8 mouse cellular contexts compared by ENCODE assay signal in the genomic region with DNA sequence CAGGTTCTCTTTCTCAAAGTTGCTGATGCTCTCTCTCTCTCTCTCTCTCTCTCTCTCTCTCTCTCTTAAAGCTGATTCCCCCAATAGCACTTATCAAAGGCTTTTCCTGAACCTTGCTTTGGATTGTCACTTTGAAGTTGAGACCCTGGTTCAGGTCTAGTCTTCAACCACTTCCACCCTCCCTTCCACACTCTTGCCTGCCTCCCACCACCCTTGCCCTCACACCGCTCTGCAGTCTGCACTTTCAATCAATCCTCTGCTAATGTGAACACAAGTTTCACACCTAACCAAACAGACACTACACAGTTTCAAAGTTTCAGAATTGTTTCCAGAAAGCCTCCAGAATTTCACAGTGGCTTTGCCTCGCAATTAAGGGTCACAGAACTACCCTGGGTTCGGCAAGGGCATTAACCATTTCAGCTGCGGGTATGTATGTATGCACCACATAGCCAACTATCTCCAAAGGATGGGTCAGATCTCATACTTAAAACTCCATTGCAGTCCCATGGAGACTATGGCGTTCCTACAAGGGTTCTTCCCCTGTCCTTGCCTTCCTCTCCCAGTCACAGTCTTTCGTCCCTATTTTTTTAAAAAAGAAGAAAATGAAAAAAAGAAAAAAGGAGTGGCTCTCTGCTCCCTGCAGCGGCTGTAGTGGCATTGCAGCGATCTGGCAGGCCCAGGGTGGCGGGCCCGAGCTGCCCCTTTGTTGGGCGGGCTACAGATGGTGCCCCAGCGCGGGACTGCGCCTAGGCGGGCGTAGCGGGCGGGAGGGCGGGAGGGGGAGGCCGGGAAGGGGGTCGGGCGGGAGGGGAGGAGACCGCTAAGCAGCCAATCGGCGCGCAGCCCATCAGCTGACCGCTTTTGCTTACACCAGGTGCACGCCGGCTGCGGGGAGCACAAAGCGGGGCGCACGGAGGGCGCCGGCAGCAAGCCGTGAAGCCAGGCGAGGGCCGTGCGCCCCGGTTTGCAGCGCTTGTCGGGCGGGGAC. TPM values are rescaled to one million over a fixed set of nuclear protein-coding genes. Genes with fewer than 3 reads are reported as not detected.
DNase-seq lines count a peak whose midpoint lies in the region; ATAC-seq and TF ChIP-seq lines count a peak whose summit lies in the region.

Lrrn1 (plus strand) TSS at position 892 of the 988 bp plus-strand sequence.

- H3K9me3 ChIP-seq in heart, embryonic 10.5 days = no peaks in the 10 kb centered on the region
- H3K9me3 ChIP-seq in forebrain, embryonic 13.5 days (replicated peaks) = no peaks in the 10 kb centered on the region
- H3K9me3 ChIP-seq in hindbrain, embryonic 15.5 days = no peaks in the 10 kb centered on the region
- H3K9me3 ChIP-seq in midbrain, postnatal 0 days (ENCODE audit: low read length) = no peaks in the 10 kb centered on the region

- peak within 1 kb of the TSS; percentile 77 for H3K4me2 ChIP-seq in forebrain, embryonic 13.5 days
- H3K4me2 ChIP-seq in hindbrain, embryonic 15.5 days = peak within 1 kb of the TSS; percentile 71
- H3K4me2 ChIP-seq in midbrain, postnatal 0 days (ENCODE audit: low read depth, low read length, poor library complexity, severe bottlenecking) = peak within 1 kb of the TSS; percentile 82

- H3K27me3 ChIP-seq in heart, embryonic 10.5 days (ENCODE audit: insufficient read depth, poor library complexity, severe bottlenecking) = peaks cover 32% of the 10 kb centered on the region
- no peaks in the 10 kb centered on the region for H3K27me3 ChIP-seq in forebrain, embryonic 13.5 days
- no peaks in the 10 kb centered on the region for H3K27me3 ChIP-seq in hindbrain, embryonic 15.5 days
- H3K27me3 ChIP-seq in midbrain, postnatal 0 days (ENCODE audit: insufficient read depth, low read length) = no peaks in the 10 kb centered on the region

- peak within 1 kb of the TSS; percentile 60; the same call in 1 of the 2 replicates for H3K27ac ChIP-seq in heart, embryonic 10.5 days
- H3K27ac ChIP-seq in forebrain, embryonic 13.5 days = peak within 1 kb of the TSS; percentile 95
- H3K27ac ChIP-seq in hindbrain, embryonic 15.5 days (replicated peaks) = peak within 1 kb of the TSS; percentile 95
- peak within 1 kb of the TSS; percentile 85 for H3K27ac ChIP-seq in midbrain, postnatal 0 days (ENCODE audit: low read depth, low read length)

- peak within 1 kb of the TSS; percentile 72 for H3K4me3 ChIP-seq in heart, embryonic 10.5 days
- peak within 1 kb of the TSS; percentile 73 for H3K4me3 ChIP-seq in forebrain, embryonic 13.5 days
- peak within 1 kb of the TSS; percentile 77 for H3K4me3 ChIP-seq in hindbrain, embryonic 15.5 days
- peak within 1 kb of the TSS; percentile 88 for H3K4me3 ChIP-seq in midbrain, postnatal 0 days (ENCODE audit: low read depth, low read length)

- peak within 1 kb of the TSS; percentile 91 for H3K9ac ChIP-seq in forebrain, embryonic 13.5 days
- peak within 1 kb of the TSS; percentile 91 for H3K9ac ChIP-seq in hindbrain, embryonic 15.5 days
- peak within 1 kb of the TSS; percentile 81 for H3K9ac ChIP-seq in midbrain, postnatal 0 days (replicated peaks; ENCODE audit: low read length, poor library complexity, severe bottlenecking)

- peak; percentile 35; the same call in 1 of the 2 replicates for TF ChIP-seq CTCF in midbrain, postnatal 0 days (IDR thresholded peaks at IDR 0.05)

- DNase-seq in heart, embryonic 10.5 days (ENCODE audit: low spot score) = no peak
- DNase-seq in heart, adult 9 months (ENCODE audit: low spot score in 2 of 2) = no peak
- DNase-seq in left cerebral cortex, adult 8-10 months (ENCODE audit: low spot score in 2 of 2) = peak; percentile 62 to 73
- peak; percentile 94 for DNase-seq in midbrain, postnatal 0 days (ENCODE audit: low spot score)
- DNase-seq in testis, postnatal 14 days (ENCODE audit: low spot score) = peak; percentile 37

- peaks cover 16% of the 10 kb centered on the region for H3K4me1 ChIP-seq in heart, embryonic 10.5 days
- peaks cover 24% of the 10 kb centered on the region for H3K4me1 ChIP-seq in forebrain, embryonic 13.5 days
- H3K4me1 ChIP-seq in hindbrain, embryonic 15.5 days (replicated peaks) = peaks cover 19% of the 10 kb centered on the region
- peaks cover 3% of the 10 kb centered on the region; the same call in 1 of the 2 replicates for H3K4me1 ChIP-seq in midbrain, postnatal 0 days (ENCODE audit: insufficient read depth, low read length)

- WGBS in heart, embryonic 10.5 days = 4% methylated on average over 36 of the region's 43 CpGs
- 3% methylated on average over 35 of the region's 43 CpGs for WGBS in forebrain, embryonic 13.5 days
- 3% methylated on average over 35 of the region's 43 CpGs for WGBS in hindbrain, embryonic 15.5 days
- 4% methylated on average over 30 of the region's 43 CpGs for WGBS in midbrain, postnatal 0 days

- no peaks in the 10 kb centered on the region for H3K36me3 ChIP-seq in heart, embryonic 10.5 days
- H3K36me3 ChIP-seq in forebrain, embryonic 13.5 days (ENCODE audit: poor library complexity, severe bottlenecking) = no peaks in the 10 kb centered on the region
- H3K36me3 ChIP-seq in hindbrain, embryonic 15.5 days = no peaks in the 10 kb centered on the region
- no peaks in the 10 kb centered on the region for H3K36me3 ChIP-seq in midbrain, postnatal 0 days (ENCODE audit: insufficient read depth, low read length)

- ATAC-seq in cerebellum, adult (ENCODE audit: insufficient number of reproducible peaks, low FRiP score, low TSS enrichment) = peak; percentile 87
- peak; percentile 95 for ATAC-seq in forebrain, embryonic 13.5 days
- ATAC-seq in hindbrain, embryonic 15.5 days (ENCODE audit: low FRiP score, low read depth) = peak; percentile 95
- ATAC-seq in midbrain, postnatal 0 days (ENCODE audit: low FRiP score) = peak; percentile 94

RNA-seq across cellular contexts. Expression of gene Lrrn1, which starts in this region (rescaled TPM):
- 3.0 and 3.3 TPM in 2 replicates for polyA plus RNA-seq in heart, embryonic 10.5 days (2016; fragmentation: Nextera tagmentation; extraction: Ambion mirVana)
- 46.0 and 61.4 TPM in 2 replicates for polyA plus RNA-seq in forebrain, embryonic 13.5 days (2015; fragmentation: Nextera tagmentation; extraction: Ambion mirVana)
- polyA plus RNA-seq in hindbrain, embryonic 15.5 days (2015; fragmentation: Nextera tagmentation; extraction: Ambion mirVana) = 70.4 and 78.2 TPM in 2 replicates
- total RNA-seq in left cerebral cortex, adult 8-10 months (2022) = 10 to 100 TPM; 48.4 to 54.1 (median 50.3) TPM
- 63.7 and 64.6 TPM in 2 replicates for total RNA-seq in midbrain, postnatal 0 days (2014; rRNA removed)
- polyA plus RNA-seq in midbrain, postnatal 0 days (2015; fragmentation: Nextera tagmentation; extraction: Ambion mirVana) = 46.9 and 50.6 TPM in 2 replicates

Comparison
In these comparisons a context has a peak if more than half of its experiments do, and no peak if none do; other contexts are left out.
1. RNA of gene Lrrn1 (polyA plus RNA-seq): 70.4 to 78.2 TPM in hindbrain, embryonic 15.5 days, 46.9 to 50.6 TPM in midbrain, postnatal 0 days and 46.0 to 61.4 TPM in forebrain, embryonic 13.5 days; 3.0 to 3.3 TPM in heart, embryonic 10.5 days; every median in the first group is over 10 times any median in the second.
2. DNase-seq: peak in left cerebral cortex, adult 8-10 months (2 of 2), midbrain, postnatal 0 days (single experiment) and testis, postnatal 14 days (single experiment); none in heart, embryonic 10.5 days (single experiment) and heart, adult 9 months (0 of 2).
3. Peak in every context shown above with its lines, with median percentiles within 50 percentile points of each other: H3K27ac ChIP-seq, H3K4me3 ChIP-seq, ATAC-seq, H3K4me2 ChIP-seq and H3K9ac ChIP-seq.